Mouse (Mus musculus) MEL (cell line): ENCODE data around the gene Gpn1. TPM values are rescaled to one million over a fixed set of nuclear protein-coding genes. Genes with fewer than 3 reads are reported as not detected.

Source experiments
- DNase-seq: peaks from one replicate; pipeline ENCODE4 v3.0.0; 2011; ENCODE audit warnings: low read depth, low spot score
- H3K27ac ChIP-seq: 2 replicates; pipeline ENCODE4 v1.5.1; 2012; ENCODE audit warnings: low read depth, mild to moderate bottlenecking, control low read depth, low read length, moderate library complexity; ENCODE audit not compliant: control insufficient read depth
- H3K27me3 ChIP-seq, 2 experiments: fragments of 150-350 bp in 1 of 2; sonication (generic) in 1 of 2; 2 replicates each; pipeline ENCODE4 v1.6.1; 2012; ENCODE audit warnings: low read length in 2 of 2, mild to moderate bottlenecking in 2 of 2, improper control_type of control experiment in 1 of 2, moderate library complexity in 1 of 2; ENCODE audit not compliant: insufficient read depth in 2 of 2, control insufficient read depth in 1 of 2
- H3K36me3 ChIP-seq, 2 experiments: 2 replicates each; pipeline ENCODE4 v1.6.1; 2012 to 2014; ENCODE audit warnings: low read length in 2 of 2, improper control_type of control experiment in 1 of 2, inconsistent platforms in 1 of 2, mild to moderate bottlenecking in 1 of 2; ENCODE audit not compliant: insufficient read depth in 2 of 2, control insufficient read depth in 1 of 2
- H3K4me1 ChIP-seq, 2 experiments: fragments of 150-350 bp in 1 of 2; sonication (generic) in 1 of 2; 2 replicates each; pipeline ENCODE4 v1.6.1; 2012; ENCODE audit warnings: low read length in 2 of 2, improper control_type of control experiment in 1 of 2, mild to moderate bottlenecking in 1 of 2; ENCODE audit not compliant: insufficient read depth in 2 of 2, control insufficient read depth in 1 of 2
- H3K4me3 ChIP-seq, 2 experiments: fragments of 150-350 bp in 1 of 2; sonication (generic) in 1 of 2; 2 replicates each; pipeline ENCODE4 v1.5.1; 2012; ENCODE audit warnings: low read depth in 2 of 2, low read length in 2 of 2, mild to moderate bottlenecking in 2 of 2, moderate library complexity in 2 of 2, control low read depth in 1 of 2, improper control_type of control experiment in 1 of 2; ENCODE audit not compliant: control insufficient read depth in 1 of 2, insufficient read depth in 1 of 2
- H3K79me2 ChIP-seq: 2 replicates; pipeline ENCODE4 v1.6.1; 2012; ENCODE audit warnings: mild to moderate bottlenecking, low read length, moderate library complexity; ENCODE audit not compliant: control insufficient read depth, poor library complexity, insufficient read depth
- H3K9ac ChIP-seq: 2 replicates; pipeline ENCODE4 v1.6.1; 2012; ENCODE audit warnings: low read depth, mild to moderate bottlenecking, control low read depth, low read length, moderate library complexity; ENCODE audit not compliant: control insufficient read depth, poor library complexity, severe bottlenecking
- H3K9me3 ChIP-seq: fragments of 150-350 bp; sonication (generic); replicated peaks from 2 replicates; pipeline ENCODE4 v1.6.1; 2012; ENCODE audit warnings: mild to moderate bottlenecking, low read length, improper control_type of control experiment, moderate library complexity; ENCODE audit not compliant: insufficient read depth
- BHLHE40 ChIP-seq: IDR thresholded peaks from 2 replicates; pipeline ENCODE4 v1.6.1; 2012; ENCODE audit warnings: low read depth, mild to moderate bottlenecking, inconsistent platforms, low read length, improper control_type of control experiment, borderline replicate concordance
- CHD2 ChIP-seq: IDR thresholded peaks from 2 replicates; pipeline ENCODE4 v1.6.1; 2011; ENCODE audit warnings: low read length, improper control_type of control experiment
- CTCF ChIP-seq, 3 experiments: IDR thresholded peaks in 2 of 3; conservative IDR thresholded peaks in 1 of 3; 2 replicates each; pipeline ENCODE4 v1.5.1; 2011 to 2012; ENCODE audit warnings: low read length in 3 of 3, low read depth in 2 of 3, mild to moderate bottlenecking in 2 of 3, improper control_type of control experiment in 1 of 3, inconsistent platforms in 1 of 3, mixed read lengths in 1 of 3, moderate library complexity in 1 of 3; ENCODE audit not compliant: control insufficient read depth in 1 of 3, insufficient read depth in 1 of 3, poor library complexity in 1 of 3, severe bottlenecking in 1 of 3
- E2F4 ChIP-seq: IDR thresholded peaks from 2 replicates; pipeline ENCODE4 v1.6.1; 2011; ENCODE audit warnings: low read depth, low read length, improper control_type of control experiment, borderline replicate concordance
- ELF1 ChIP-seq: IDR thresholded peaks from 2 replicates; pipeline ENCODE4 v1.6.1; 2014; ENCODE audit warnings: low read depth, mild to moderate bottlenecking, inconsistent platforms, low read length, improper control_type of control experiment, moderate library complexity
- EP300 ChIP-seq, 2 experiments: IDR thresholded peaks; 2 replicates each; pipeline ENCODE4 v1.6.1; 2011; ENCODE audit warnings: improper control_type of control experiment in 2 of 2, low read length in 2 of 2, low read depth in 1 of 2, mild to moderate bottlenecking in 1 of 2
- ETS1 ChIP-seq: IDR thresholded peaks from 2 replicates; pipeline ENCODE4 v1.6.1; 2012; ENCODE audit warnings: low read depth, mild to moderate bottlenecking, inconsistent platforms, low read length, improper control_type of control experiment, moderate library complexity
- GATA1 ChIP-seq: IDR thresholded peaks from 2 replicates; pipeline ENCODE4 v1.6.1; 2011; ENCODE audit warnings: low read depth, low read length, improper control_type of control experiment
- HCFC1 ChIP-seq: IDR thresholded peaks from 2 replicates; pipeline ENCODE4 v1.6.1; 2012; ENCODE audit warnings: low read depth, mild to moderate bottlenecking, inconsistent platforms, low read length, improper control_type of control experiment, moderate library complexity
- JUND ChIP-seq: IDR thresholded peaks from 2 replicates; pipeline ENCODE4 v1.6.1; 2011; ENCODE audit warnings: low read depth, mild to moderate bottlenecking, improper control_type of control experiment, low read length
- KAT2A ChIP-seq: conservative IDR thresholded peaks from 2 replicates; pipeline ENCODE4 v1.6.1; 2012; ENCODE audit warnings: low read depth, low read length, improper control_type of control experiment, inconsistent platforms
- MAFK ChIP-seq: IDR thresholded peaks from 2 replicates; pipeline ENCODE4 v1.6.1; 2011; ENCODE audit warnings: low read depth, mild to moderate bottlenecking, low read length, improper control_type of control experiment, borderline replicate concordance
- MAX ChIP-seq: IDR thresholded peaks from 2 replicates; pipeline ENCODE4 v1.6.1; 2011; ENCODE audit warnings: low read length, improper control_type of control experiment
- MEF2A ChIP-seq: IDR thresholded peaks from 2 replicates; pipeline ENCODE4 v1.6.1; 2014; ENCODE audit warnings: low read depth, mild to moderate bottlenecking, inconsistent platforms, low read length, improper control_type of control experiment; ENCODE audit not compliant: poor library complexity, insufficient replicate concordance, severe bottlenecking; ENCODE audit errors: extremely low read depth
- MXI1 ChIP-seq: IDR thresholded peaks from 2 replicates; pipeline ENCODE4 v1.6.1; 2011; ENCODE audit warnings: mild to moderate bottlenecking, low read depth, low read length, improper control_type of control experiment
- MYB ChIP-seq: IDR thresholded peaks from 2 replicates; pipeline ENCODE4 v1.6.1; 2011; ENCODE audit warnings: mild to moderate bottlenecking, low read depth, low read length, improper control_type of control experiment
- MYC ChIP-seq: IDR thresholded peaks from 2 replicates; pipeline ENCODE4 v1.6.1; 2011; ENCODE audit warnings: low read depth, mild to moderate bottlenecking, low read length, improper control_type of control experiment, moderate library complexity
- NELFE ChIP-seq: IDR thresholded peaks from 2 replicates; pipeline ENCODE4 v1.6.1; 2011; ENCODE audit warnings: low read depth, low read length, improper control_type of control experiment
- NRF1 ChIP-seq: IDR thresholded peaks from 2 replicates; pipeline ENCODE4 v1.6.1; 2014; ENCODE audit warnings: low read depth, mild to moderate bottlenecking, inconsistent platforms, low read length, improper control_type of control experiment, moderate library complexity; ENCODE audit not compliant: poor library complexity, insufficient read depth, severe bottlenecking
- POLR2A ChIP-seq, 2 experiments: IDR thresholded peaks; 2 replicates each; pipeline ENCODE4 v1.6.1; 2011 to 2012; ENCODE audit warnings: low read length in 2 of 2, mild to moderate bottlenecking in 2 of 2, control low read depth in 1 of 2, improper control_type of control experiment in 1 of 2, low read depth in 1 of 2, moderate library complexity in 1 of 2; ENCODE audit not compliant: control insufficient read depth in 1 of 2, insufficient read depth in 1 of 2, poor library complexity in 1 of 2
- POLR2AphosphoS2 ChIP-seq: IDR thresholded peaks from 2 replicates; pipeline ENCODE4 v1.6.1; 2011; ENCODE audit warnings: low read length, improper control_type of control experiment
- POLR2AphosphoS5 ChIP-seq: IDR thresholded peaks from 2 replicates; pipeline ENCODE4 v1.6.1; 2012; ENCODE audit warnings: low read depth, borderline replicate concordance, mild to moderate bottlenecking, inconsistent platforms, low read length, moderate library complexity, mixed read lengths
- RAD21 ChIP-seq: IDR thresholded peaks from 2 replicates; pipeline ENCODE4 v1.6.1; 2011; ENCODE audit warnings: mild to moderate bottlenecking, low read depth, low read length, improper control_type of control experiment
- SIN3A ChIP-seq: IDR thresholded peaks from 2 replicates; pipeline ENCODE4 v1.6.1; 2012; ENCODE audit warnings: low read length, improper control_type of control experiment, inconsistent platforms
- SMC3 ChIP-seq: IDR thresholded peaks from 2 replicates; pipeline ENCODE4 v1.6.1; 2011; ENCODE audit warnings: low read depth, low read length, improper control_type of control experiment
- TAL1 ChIP-seq: IDR thresholded peaks from 2 replicates; pipeline ENCODE4 v1.6.1; 2012; ENCODE audit warnings: mild to moderate bottlenecking, inconsistent platforms, low read length, moderate library complexity, mixed read lengths
- TCF12 ChIP-seq: IDR thresholded peaks from 2 replicates; pipeline ENCODE4 v1.6.1; 2014; ENCODE audit warnings: low read depth, mild to moderate bottlenecking, inconsistent platforms, low read length, improper control_type of control experiment, moderate library complexity
- USF1 ChIP-seq: IDR thresholded peaks from 2 replicates; pipeline ENCODE4 v1.6.1; 2014; ENCODE audit warnings: low read depth, mild to moderate bottlenecking, inconsistent platforms, low read length, improper control_type of control experiment, moderate library complexity
- USF2 ChIP-seq, 2 experiments: IDR thresholded peaks; 2 replicates each; pipeline ENCODE4 v1.6.1; 2011 to 2012; ENCODE audit warnings: improper control_type of control experiment in 2 of 2, low read length in 2 of 2, borderline replicate concordance in 1 of 2, inconsistent platforms in 1 of 2, low read depth in 1 of 2, mild to moderate bottlenecking in 1 of 2; ENCODE audit not compliant: insufficient read depth in 1 of 2
- ZNF384 ChIP-seq: IDR thresholded peaks from 2 replicates; pipeline ENCODE4 v1.6.1; 2012; ENCODE audit warnings: low read depth, mild to moderate bottlenecking, inconsistent platforms, low read length, improper control_type of control experiment
- polyA plus RNA-seq, 2 experiments: library from polyadenylated mRNA; stranded (reverse) in 1 of 2; unstranded in 1 of 2; fragments of >175 nt in 1 of 2; fragments of >200 nt in 1 of 2; gene quantifications; 2 replicates each; pipeline versions ENCODE4 v1.2.1 to v1.2.4; 2012; ENCODE audit warnings: low replicate concordance in 2 of 2, low read depth in 1 of 2; ENCODE audit not compliant: insufficient read length in 2 of 2, insufficient read depth in 1 of 2, missing spikeins in 1 of 2
- total RNA-seq: library from RNA; depleted of rRNA; stranded (reverse); fragments of 300-350 nt; gene quantifications from 2 replicates; pipeline ENCODE4 v1.2.3, GENCODE M21; 2012

Gpn1 gene
- total and polyA plus RNA-seq, 3 experiments = 75.6 to 125 TPM; not detected in 1

GRCm38 (mm10) chr5:31492031-31492430, 2.5 kb upstream of the Gpn1 start:
- Histone ChIP-seq H3K4me3 (no peak overlapping the region), H3K36me3 (peaks cover 3 to 12% of the 10 kb centered on the region in 2 experiments; a peak in 3 of 4 replicates), H3K27ac (no peak overlapping the region), H3K4me1 (peaks cover 3 to 17% of the 10 kb centered on the region in 2 experiments; a peak in 3 of 4 replicates), H3K27me3 (no peaks in the 10 kb centered on the region; a peak in 1 of 4 replicates), H3K9ac (no peak overlapping the region)
- no peak for DNase-seq
- TF ChIP-seq USF2 (IDR thresholded peaks at IDR 0.05; ENCODE audit: borderline replicate concordance in 1 of 2, insufficient read depth in 1 of 2, low read depth in 1 of 2, low read length in 2 of 2) = no peak
- TF ChIP-seq MXI1 = no peak
- no peak for TF ChIP-seq USF1
- no peak for TF ChIP-seq E2F4
- TF ChIP-seq CHD2 = no peak
- TF ChIP-seq ZNF384 = no peak
- TF ChIP-seq ELF1 = no peak
- TF ChIP-seq CTCF (IDR thresholded peaks at IDR 0.05 in 2 of 3, conservative IDR thresholded peaks at IDR 0.05 in 1 of 3; ENCODE audit: control insufficient read depth in 1 of 3, insufficient read depth in 1 of 3, low read depth in 2 of 3, low read length in 3 of 3, poor library complexity in 1 of 3, severe bottlenecking in 1 of 3) = no peak
- no peak for TF ChIP-seq EP300 (IDR thresholded peaks at IDR 0.05; ENCODE audit: low read depth in 1 of 2, low read length in 2 of 2)
- TF ChIP-seq TAL1 = no peak
- TF ChIP-seq MAFK = no peak
- no peak for TF ChIP-seq GATA1
- TF ChIP-seq POLR2A (IDR thresholded peaks at IDR 0.05; ENCODE audit: control insufficient read depth in 1 of 2, insufficient read depth in 1 of 2, low read depth in 1 of 2, low read length in 2 of 2, poor library complexity in 1 of 2) = no peak
- TF ChIP-seq POLR2AphosphoS5 = no peak
- TF ChIP-seq MEF2A = no peak
- no peak for TF ChIP-seq NRF1
- no peak for TF ChIP-seq POLR2AphosphoS2
- no peak for TF ChIP-seq SIN3A
- TF ChIP-seq, all 39 proteins: peak for 0
- Histone ChIP-seq H3K9me3 (no peaks in the 10 kb centered on the region), H3K79me2 (peaks cover 13% of the 10 kb centered on the region)

- Histone ChIP-seq H3K79me2 (no peaks in the 10 kb centered on the region), H3K9ac (no peak overlapping the region), H3K27ac (no peak overlapping the region), H3K36me3 (peaks cover 0 to 6% of the 10 kb centered on the region in 2 experiments; a peak in 1 of 4 replicates), H3K4me1 (no peaks in the 10 kb centered on the region), H3K9me3 (no peaks in the 10 kb centered on the region), H3K4me3 (no peak overlapping the region), H3K27me3 (no peaks in the 10 kb centered on the region)
- no peak for TF ChIP-seq ETS1
- TF ChIP-seq RAD21 = no peak
- no peak for TF ChIP-seq KAT2A
- no peak for TF ChIP-seq NRF1
- TF ChIP-seq USF2 (IDR thresholded peaks at IDR 0.05; ENCODE audit: borderline replicate concordance in 1 of 2, insufficient read depth in 1 of 2, low read depth in 1 of 2, low read length in 2 of 2) = no peak
- TF ChIP-seq HCFC1 = no peak
- no peak for TF ChIP-seq ELF1
- no peak for TF ChIP-seq MYC
- TF ChIP-seq MYB = no peak
- TF ChIP-seq NELFE = no peak
- no peak for TF ChIP-seq JUND
- no peak for TF ChIP-seq SMC3
- no peak for TF ChIP-seq TCF12
- TF ChIP-seq MAX = no peak
- no peak for TF ChIP-seq BHLHE40
- no peak for TF ChIP-seq CTCF (IDR thresholded peaks at IDR 0.05 in 2 of 3, conservative IDR thresholded peaks at IDR 0.05 in 1 of 3; ENCODE audit: control insufficient read depth in 1 of 3, insufficient read depth in 1 of 3, low read depth in 2 of 3, low read length in 3 of 3, poor library complexity in 1 of 3, severe bottlenecking in 1 of 3)
- DNase-seq = no peak
These were observed 10.3 kb downstream of the Gpn1 start for GRCm38 (mm10) chr5:31504843-31505242.
